Mouse (Mus musculus): ENCODE results near the gene Ndc80.

DNA sequence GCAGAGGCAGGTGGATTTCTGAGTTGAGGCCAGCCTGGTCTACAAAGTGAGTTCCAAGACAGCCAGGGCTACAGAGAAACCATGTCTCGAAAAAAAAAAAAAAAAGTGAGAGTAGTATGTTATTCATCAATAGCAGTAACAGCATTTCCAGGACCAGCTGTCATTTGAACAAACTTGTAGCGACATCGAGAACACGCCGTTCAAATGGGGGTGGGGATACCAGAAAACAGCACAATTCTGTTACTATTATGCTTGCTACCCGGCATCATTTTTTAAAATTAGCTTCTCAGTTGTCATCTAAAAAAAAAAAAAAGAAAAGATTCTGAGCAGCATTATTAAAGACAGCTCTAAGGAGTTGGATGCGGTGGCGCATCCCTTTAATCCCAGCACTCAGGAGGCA lies 49.2 kb downstream of the Ndc80 start:
- TF ChIP-seq CTCF (IDR thresholded peaks at IDR 0.05) (no peak), EP300 (IDR thresholded peaks at IDR 0.05) (no peak)

Data from lung, postnatal 0 days (tissue).